Mouse (Mus musculus): ENCODE measurements around the gene Cmah.

- TF ChIP-seq CTCF (IDR thresholded peaks at IDR 0.05; ENCODE audit: extremely low read depth, insufficient read depth, insufficient read length, insufficient replicate concordance) (no peak), POLR2A (IDR thresholded peaks at IDR 0.05; ENCODE audit: low read depth, low read length) (no peak)
These were observed 181.7 kb downstream of the Cmah start for GRCm38 (mm10) chr13:24508917-24509316.

Measured in spleen, adult 2 months (tissue).